Mouse (Mus musculus): Measurements from ENCODE around the gene Pdzd2. TPM values are rescaled to one million over a fixed set of nuclear protein-coding genes. Genes with fewer than 3 reads are reported as not detected.

The Pdzd2 gene
- polyA plus RNA-seq, 1 experiment from 2014 or later, result 18.7 TPM

DNA sequence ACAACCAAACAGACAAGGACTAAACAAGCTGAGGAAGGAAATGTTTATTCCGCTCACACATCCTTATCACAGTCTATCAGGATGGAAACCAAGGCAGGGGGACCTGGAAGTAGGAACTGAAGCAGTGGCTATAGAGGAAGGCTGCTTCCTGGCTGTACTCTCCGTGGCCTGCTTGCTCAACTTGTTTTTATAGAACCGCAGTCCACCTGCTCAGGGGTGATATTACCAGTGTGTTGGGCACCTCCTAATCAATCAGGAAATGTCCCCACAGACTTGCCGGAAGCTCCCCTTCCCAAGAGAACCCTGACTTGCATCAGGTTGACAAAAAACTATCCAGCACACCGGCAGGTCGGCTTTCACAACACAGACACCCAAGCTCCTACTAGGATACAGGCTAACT is 301.0 kb downstream of the Pdzd2 start:
- Histone ChIP-seq H3K4me3 (no peak overlapping the region), H3K4me2 (no peak overlapping the region), H3K9me3 (replicated peaks) (no peaks in the 10 kb centered on the region), H3K9ac (no peak overlapping the region), H3K27ac (no peak overlapping the region), H3K27me3 (no peaks in the 10 kb centered on the region), H3K4me1 (replicated peaks) (peaks cover 19% of the 10 kb centered on the region; the same call in 1 of the 2 replicates), H3K36me3 (no peaks in the 10 kb centered on the region)
- ATAC-seq (replicated peaks; ENCODE audit: insufficient number of reproducible peaks, insufficient read depth, low FRiP score, low read depth), result no peak
- WGBS, result 66% methylated on average over 6 of the region's 6 CpGs

GRCm38 (mm10) chr15:12438081-12438480 is 301.6 kb downstream of the Pdzd2 start:
- no peaks in the 10 kb centered on the region for H3K36me3 ChIP-seq
- no peak overlapping the region for H3K4me2 ChIP-seq
- no peaks in the 10 kb centered on the region for H3K9me3 ChIP-seq (replicated peaks)
- no peak overlapping the region for H3K4me3 ChIP-seq
- H3K27ac ChIP-seq, result no peak overlapping the region
- no peaks in the 10 kb centered on the region for H3K27me3 ChIP-seq
- ATAC-seq (replicated peaks; ENCODE audit: insufficient number of reproducible peaks, insufficient read depth, low FRiP score, low read depth), result no peak
- no peak overlapping the region for H3K9ac ChIP-seq
- H3K4me1 ChIP-seq (replicated peaks), result peaks cover 19% of the 10 kb centered on the region; the same call in 1 of the 2 replicates
- 80% methylated on average over 11 of the region's 11 CpGs for WGBS

DNA sequence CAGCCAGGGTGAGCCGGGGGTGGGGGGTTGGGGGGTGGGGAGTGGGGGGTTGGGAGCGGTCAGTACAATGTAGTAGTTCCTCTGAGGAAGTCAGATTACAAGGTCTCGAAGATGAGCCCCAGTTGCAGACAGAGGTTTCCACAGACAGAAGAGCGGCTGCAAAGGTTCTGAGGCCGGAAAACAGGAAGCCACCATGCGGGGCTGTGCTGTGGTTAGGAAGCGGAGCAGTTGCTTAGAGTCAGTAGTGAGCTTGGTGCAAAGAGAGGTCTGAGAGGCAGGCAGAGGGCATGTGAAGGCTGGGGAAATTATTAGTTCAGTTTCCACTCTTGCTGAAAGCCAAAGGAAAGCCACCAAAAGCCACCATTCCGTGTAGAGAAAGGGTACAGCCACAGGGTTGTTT is 303.8 kb downstream of the Pdzd2 start:
- H3K4me1 ChIP-seq (replicated peaks), result peaks cover 19% of the 10 kb centered on the region; the same call in 1 of the 2 replicates
- no peak overlapping the region for H3K4me2 ChIP-seq
- no peaks in the 10 kb centered on the region for H3K27me3 ChIP-seq
- no peak overlapping the region for H3K4me3 ChIP-seq
- no peak for ATAC-seq (replicated peaks; ENCODE audit: insufficient number of reproducible peaks, insufficient read depth, low FRiP score, low read depth)
- 76% methylated on average over 8 of the region's 8 CpGs for WGBS
- H3K9ac ChIP-seq, result no peak overlapping the region
- H3K27ac ChIP-seq, result peak overlapping the region; percentile 38; the same call in 1 of the 2 replicates
- no peaks in the 10 kb centered on the region for H3K36me3 ChIP-seq
- H3K9me3 ChIP-seq (replicated peaks), result no peaks in the 10 kb centered on the region

DNA sequence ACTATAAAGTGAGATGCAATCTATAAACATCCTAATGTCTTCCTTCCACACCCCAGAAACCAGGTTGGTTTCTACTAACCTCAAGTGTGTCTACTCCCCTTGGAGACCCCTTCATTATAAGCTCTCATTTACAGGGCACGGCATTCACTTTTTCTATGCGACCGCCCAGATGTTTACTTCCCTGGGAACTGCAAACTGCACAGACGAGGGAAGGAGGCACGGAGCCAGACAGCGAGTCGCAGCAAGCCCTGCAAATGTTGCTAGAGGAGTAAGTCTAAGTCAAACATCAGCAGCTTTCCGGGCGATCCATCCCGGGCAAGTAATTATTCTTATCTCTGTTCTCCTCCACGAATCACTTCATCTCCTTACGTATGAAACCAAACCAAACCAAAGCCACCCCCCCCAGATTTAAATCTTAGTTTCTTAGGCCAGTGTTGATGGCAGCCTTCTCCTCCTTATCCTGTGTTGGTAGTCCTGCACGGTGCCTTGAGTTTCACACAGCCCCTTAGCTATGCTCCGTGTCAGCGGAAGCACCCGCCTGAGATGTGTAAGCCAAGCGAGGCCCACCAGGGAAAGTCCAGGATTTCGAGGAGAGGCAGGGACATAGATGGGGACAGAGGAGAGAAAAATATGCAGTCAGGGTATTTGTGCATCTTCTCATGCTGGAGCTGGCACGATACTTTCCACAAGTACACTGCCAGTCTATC is 305.7 kb downstream of the Pdzd2 start:
- no peak overlapping the region for H3K9ac ChIP-seq
- H3K9me3 ChIP-seq (replicated peaks), result no peaks in the 10 kb centered on the region
- peaks cover 12% of the 10 kb centered on the region; the same call in 1 of the 2 replicates for H3K4me1 ChIP-seq (replicated peaks)
- no peak overlapping the region for H3K4me2 ChIP-seq
- no peak overlapping the region for H3K4me3 ChIP-seq
- no peaks in the 10 kb centered on the region for H3K36me3 ChIP-seq
- H3K27me3 ChIP-seq, result no peaks in the 10 kb centered on the region
- 0 out of 2 replicates have a peak overlapping the region, but pooled peaks have one; percentile 11 for H3K27ac ChIP-seq
- 52% methylated on average over 19 of the region's 19 CpGs for WGBS
- no peak for ATAC-seq (replicated peaks; ENCODE audit: insufficient number of reproducible peaks, insufficient read depth, low FRiP score, low read depth)

DNA sequence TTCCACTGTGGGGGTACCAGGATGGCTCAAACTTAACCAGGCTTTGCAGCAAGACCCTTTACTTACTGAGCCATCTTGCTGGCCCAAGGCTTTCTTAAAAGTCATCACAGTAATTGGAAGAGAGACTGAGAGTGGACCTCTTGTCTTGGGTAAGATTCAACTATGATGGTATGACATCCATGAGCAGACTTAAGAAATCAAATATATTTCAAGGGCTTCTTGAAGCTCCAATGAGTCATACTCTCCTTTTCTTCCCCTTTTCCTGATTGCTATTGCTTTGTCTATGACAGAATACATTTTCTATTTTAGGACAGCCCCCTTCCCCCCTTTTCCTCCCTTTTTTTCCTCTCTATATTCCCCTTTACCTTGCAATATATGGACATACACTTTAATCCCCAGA is 306.8 kb downstream of the Pdzd2 start:
- Histone ChIP-seq H3K4me2 (no peak overlapping the region), H3K9ac (no peak overlapping the region)
- ATAC-seq (replicated peaks; ENCODE audit: insufficient number of reproducible peaks, insufficient read depth, low FRiP score, low read depth), result no peak

DNA sequence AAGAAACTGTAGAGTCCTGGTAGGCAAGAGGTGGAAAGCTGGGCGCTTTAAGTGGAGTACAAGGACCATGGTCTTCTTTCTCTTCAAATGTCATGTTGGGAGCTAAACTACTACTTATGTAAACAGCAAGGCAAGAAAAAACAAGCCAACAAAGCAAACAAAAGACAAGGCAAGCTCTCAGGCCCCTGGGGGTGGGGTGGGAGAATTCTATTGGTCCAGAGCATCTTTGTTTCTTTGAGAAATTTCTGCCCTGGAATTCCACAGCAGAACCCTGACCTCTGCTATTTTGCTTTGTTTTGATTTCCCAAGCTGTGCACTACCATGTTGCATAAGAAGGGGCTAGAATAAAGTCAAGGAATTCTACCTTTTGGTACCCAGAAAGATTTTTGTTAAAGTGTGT is 307.4 kb downstream of the Pdzd2 start:
- H3K9ac ChIP-seq, result no peak overlapping the region
- peaks cover 9% of the 10 kb centered on the region; the same call in 1 of the 2 replicates for H3K4me1 ChIP-seq (replicated peaks)
- no peaks in the 10 kb centered on the region for H3K36me3 ChIP-seq
- no peak overlapping the region for H3K4me2 ChIP-seq
- 91% methylated on average over 1 of the region's 1 CpGs for WGBS
- no peak overlapping the region for H3K27ac ChIP-seq
- H3K27me3 ChIP-seq, result no peaks in the 10 kb centered on the region
- no peak overlapping the region for H3K4me3 ChIP-seq
- H3K9me3 ChIP-seq (replicated peaks), result no peaks in the 10 kb centered on the region
- ATAC-seq (replicated peaks; ENCODE audit: insufficient number of reproducible peaks, insufficient read depth, low FRiP score, low read depth), result no peak

More for the DNA sequence above, 306.8 kb downstream of the Pdzd2 start:
- Histone ChIP-seq H3K27ac (no peak overlapping the region), H3K4me1 (replicated peaks) (peaks cover 9% of the 10 kb centered on the region; the same call in 1 of the 2 replicates), H3K9me3 (replicated peaks) (no peaks in the 10 kb centered on the region), H3K4me3 (no peak overlapping the region), H3K27me3 (no peaks in the 10 kb centered on the region), H3K36me3 (no peaks in the 10 kb centered on the region)

GRCm38 (mm10) chr15:12431684-12432083 is 308.0 kb downstream of the Pdzd2 start:
- Histone ChIP-seq H3K4me3 (no peak overlapping the region), H3K27me3 (no peaks in the 10 kb centered on the region), H3K27ac (no peak overlapping the region), H3K4me2 (no peak overlapping the region), H3K4me1 (replicated peaks) (peaks cover 9% of the 10 kb centered on the region; the same call in 1 of the 2 replicates), H3K9me3 (replicated peaks) (no peaks in the 10 kb centered on the region), H3K9ac (no peak overlapping the region), H3K36me3 (no peaks in the 10 kb centered on the region)
- no peak for ATAC-seq (replicated peaks; ENCODE audit: insufficient number of reproducible peaks, insufficient read depth, low FRiP score, low read depth)
- whole genome bisulfite sequencing, result 37% methylated on average over 7 of the region's 7 CpGs

DNA sequence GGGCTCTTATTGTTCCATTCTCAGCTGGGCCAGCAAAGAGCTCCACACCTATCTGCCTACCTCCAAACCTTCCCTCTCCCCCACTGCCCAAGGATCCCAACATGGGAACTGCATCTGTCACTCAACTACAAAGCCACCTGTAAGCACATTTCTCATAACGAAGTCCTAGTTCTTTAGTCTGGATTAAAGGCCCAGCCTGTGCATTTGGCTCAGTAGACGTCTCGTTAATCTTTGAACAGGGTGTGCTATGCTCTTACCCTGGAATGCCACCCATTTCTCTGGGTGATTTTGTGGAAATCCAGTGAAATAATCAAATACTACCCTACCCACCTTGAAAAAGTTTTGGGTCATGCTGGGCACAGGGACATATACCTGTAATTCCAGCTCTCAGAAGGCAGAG is 308.5 kb downstream of the Pdzd2 start:
- WGBS, result 89% methylated on average over 3 of the region's 3 CpGs
- no peaks in the 10 kb centered on the region for H3K27me3 ChIP-seq
- no peak for ATAC-seq (replicated peaks; ENCODE audit: insufficient number of reproducible peaks, insufficient read depth, low FRiP score, low read depth)
- H3K9me3 ChIP-seq (replicated peaks), result no peaks in the 10 kb centered on the region
- no peak overlapping the region for H3K4me2 ChIP-seq
- H3K36me3 ChIP-seq, result no peaks in the 10 kb centered on the region
- H3K4me1 ChIP-seq (replicated peaks), result peaks cover 6% of the 10 kb centered on the region; the same call in 1 of the 2 replicates
- no peak overlapping the region for H3K27ac ChIP-seq
- no peak overlapping the region for H3K4me3 ChIP-seq
- no peak overlapping the region for H3K9ac ChIP-seq

DNA sequence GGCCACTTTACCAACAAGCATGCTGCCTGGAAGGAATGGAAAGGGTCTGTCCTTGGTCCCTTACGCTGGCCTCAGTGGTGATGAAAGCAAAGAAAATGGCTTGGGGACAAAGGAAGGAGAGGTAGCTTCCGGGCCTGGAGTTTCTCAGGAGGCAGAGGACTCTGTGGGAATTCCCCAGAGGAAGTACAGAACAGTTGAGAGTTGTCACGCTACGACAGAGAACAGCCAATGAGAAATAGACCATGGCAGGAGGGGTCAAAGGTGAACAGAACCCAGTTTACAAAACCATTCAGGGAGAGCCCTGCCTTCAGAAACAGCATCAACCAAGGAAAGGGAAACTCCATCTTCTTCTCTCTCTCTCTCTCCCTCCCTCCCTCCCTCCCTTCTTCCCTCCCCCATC is 309.1 kb downstream of the Pdzd2 start:
- Histone ChIP-seq H3K27me3 (no peaks in the 10 kb centered on the region), H3K9ac (no peak overlapping the region), H3K4me2 (no peak overlapping the region), H3K9me3 (replicated peaks) (no peaks in the 10 kb centered on the region), H3K4me1 (replicated peaks) (0 out of 2 replicates have a peak, but pooled peaks cover 4% of the 10 kb centered on the region), H3K27ac (no peak overlapping the region), H3K36me3 (no peaks in the 10 kb centered on the region), H3K4me3 (no peak overlapping the region)
- 60% methylated on average over 4 of the region's 4 CpGs for WGBS
- ATAC-seq (replicated peaks; ENCODE audit: insufficient number of reproducible peaks, insufficient read depth, low FRiP score, low read depth), result no peak

GRCm38 (mm10) chr15:12429572-12430431 is 309.9 kb downstream of the Pdzd2 start:
- H3K4me1 ChIP-seq (replicated peaks), result 0 out of 2 replicates have a peak, but pooled peaks cover 4% of the 10 kb centered on the region
- no peak overlapping the region for H3K9ac ChIP-seq
- WGBS, result 62% methylated on average over 7 of the region's 7 CpGs
- ATAC-seq (replicated peaks; ENCODE audit: insufficient number of reproducible peaks, insufficient read depth, low FRiP score, low read depth), result no peak
- H3K27me3 ChIP-seq, result no peaks in the 10 kb centered on the region
- H3K9me3 ChIP-seq (replicated peaks), result no peaks in the 10 kb centered on the region
- no peak overlapping the region for H3K4me3 ChIP-seq
- H3K36me3 ChIP-seq, result no peaks in the 10 kb centered on the region
- no peak overlapping the region for H3K4me2 ChIP-seq
- no peak overlapping the region for H3K27ac ChIP-seq

DNA sequence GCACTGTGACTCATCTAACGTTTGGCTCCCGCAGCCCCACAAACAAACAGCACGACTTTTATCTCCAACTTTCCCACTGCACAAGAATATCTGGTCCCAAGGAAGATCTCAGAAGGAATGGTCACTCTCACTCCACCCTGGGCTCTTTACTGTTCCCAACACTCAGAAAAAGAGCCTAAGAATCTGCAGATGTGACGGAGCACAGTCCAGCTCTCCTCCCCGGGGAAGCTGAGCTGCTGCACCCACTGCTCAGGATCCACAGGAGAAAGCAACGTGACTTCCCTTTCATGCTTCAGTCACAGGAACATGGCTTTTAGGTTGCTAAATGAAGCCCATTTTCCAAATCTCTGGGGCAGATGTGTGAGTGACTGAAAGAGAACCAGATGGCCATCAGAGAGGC is 311.9 kb downstream of the Pdzd2 start:
- Histone ChIP-seq H3K36me3 (no peaks in the 10 kb centered on the region), H3K27me3 (no peaks in the 10 kb centered on the region), H3K27ac (no peak overlapping the region), H3K4me3 (no peak overlapping the region), H3K4me1 (replicated peaks) (no peaks in the 10 kb centered on the region), H3K4me2 (no peak overlapping the region), H3K9me3 (replicated peaks) (no peaks in the 10 kb centered on the region), H3K9ac (no peak overlapping the region)
- no peak for ATAC-seq (replicated peaks; ENCODE audit: insufficient number of reproducible peaks, insufficient read depth, low FRiP score, low read depth)
- 79% methylated on average over 6 of the region's 6 CpGs for WGBS

Measured in heart, embryonic 15.5 days (tissue).